Mouse (Mus musculus) bone marrow macrophage, adult 2 months (primary cell): ENCODE measurements at regions not wholly inside any gene's neighbourhood (a gene's known extent, or its start where the extent isn't known, plus 50 kb on each side); places are given as distances from the start of the nearest gene placed in this dataset.

Experiments used
- H3K27ac ChIP-seq: 2 replicates; pipeline ENCODE4 v1.5.1; 2012; ENCODE audit warnings: low read depth, low read length; ENCODE audit not compliant: insufficient read depth
- H3K4me1 ChIP-seq: 2 replicates; pipeline ENCODE4 v1.6.1; 2012; ENCODE audit warnings: low read length; ENCODE audit not compliant: control insufficient read depth, insufficient read depth
- H3K4me3 ChIP-seq: 2 replicates; pipeline ENCODE4 v1.5.1; 2012; ENCODE audit warnings: mild to moderate bottlenecking, low read length, moderate library complexity; ENCODE audit not compliant: insufficient read depth
- CTCF ChIP-seq: IDR thresholded peaks from 2 replicates; pipeline ENCODE4 v1.5.1; 2012; ENCODE audit warnings: low read depth, mild to moderate bottlenecking, low read length, moderate library complexity
- POLR2A ChIP-seq: IDR thresholded peaks from 2 replicates; pipeline ENCODE4 v1.6.1; 2012; ENCODE audit warnings: mild to moderate bottlenecking, low read depth, low read length, borderline replicate concordance

DNA sequence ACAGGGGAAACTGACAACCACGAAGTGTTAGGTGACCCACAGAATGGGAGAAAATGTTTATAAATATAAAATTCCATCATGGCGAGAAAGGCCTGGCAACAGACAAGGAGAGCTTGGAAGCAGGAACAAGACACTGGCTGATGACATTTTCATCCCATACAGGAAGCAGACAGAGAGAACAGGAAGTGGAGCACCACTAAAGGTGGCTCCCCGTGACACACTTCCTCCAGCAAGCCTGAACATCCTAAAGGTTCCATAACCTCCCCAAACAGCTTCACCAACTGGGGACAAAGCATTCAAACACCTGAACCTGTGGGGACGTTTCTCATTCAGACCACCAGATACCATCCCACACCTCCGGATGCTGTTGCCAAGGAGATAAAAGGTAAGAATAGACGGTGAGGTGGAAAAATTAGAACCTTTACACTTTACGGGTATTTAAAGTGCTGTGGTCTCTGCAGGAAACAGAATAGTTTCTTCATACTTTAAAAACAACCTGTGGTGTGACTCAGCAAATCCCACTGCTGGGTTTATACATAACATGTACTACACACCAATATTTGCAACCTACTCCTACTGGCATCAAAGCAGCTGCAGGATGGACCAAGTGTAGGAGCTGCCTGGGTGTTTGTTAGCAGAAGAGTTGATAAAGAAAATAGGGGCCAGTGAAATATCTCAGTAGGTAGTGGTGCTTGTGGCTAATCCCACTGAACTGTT, 86.0 kb upstream of the Bace2 start:
- no peak for TF ChIP-seq CTCF
- no peak for TF ChIP-seq POLR2A
- Histone ChIP-seq H3K27ac (no peak overlapping the region), H3K4me1 (peaks cover 14% of the 10 kb centered on the region), H3K4me3 (no peak overlapping the region)

GRCm38 (mm10) chr16:97271264-97271663, 85.3 kb upstream of the Bace2 start:
- TF ChIP-seq CTCF (no peak), POLR2A (no peak)
- Histone ChIP-seq H3K27ac (no peak overlapping the region), H3K4me3 (no peak overlapping the region), H3K4me1 (peaks cover 14% of the 10 kb centered on the region)

DNA sequence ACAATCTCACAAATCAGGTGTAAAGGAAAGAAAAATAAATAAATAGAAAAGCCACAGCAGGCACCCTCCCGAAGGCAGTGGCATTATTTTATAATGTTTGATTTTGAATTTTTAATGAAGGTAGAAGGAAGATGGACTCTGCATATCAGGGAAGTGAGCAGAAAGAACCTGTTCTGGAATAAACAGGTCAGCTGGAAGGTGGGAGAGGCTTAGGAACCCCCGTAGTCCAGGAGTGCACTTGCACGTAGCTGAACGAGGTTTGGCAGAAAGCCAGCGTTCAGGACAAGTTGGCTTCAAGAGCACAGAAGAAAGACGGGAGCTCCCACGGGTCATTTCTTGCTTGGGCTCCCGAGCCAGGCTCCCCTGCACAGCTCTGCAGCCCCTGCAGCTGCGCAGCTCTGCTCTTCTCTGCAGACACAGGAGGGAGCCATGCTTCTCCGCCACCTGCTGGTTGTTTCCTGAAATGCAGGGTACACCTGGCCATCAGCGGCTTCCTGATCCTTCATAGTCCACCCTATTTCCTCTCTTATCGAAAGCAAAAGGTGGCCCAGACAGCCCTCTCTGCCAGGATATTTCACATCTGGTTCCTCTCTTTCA, 84.4 kb upstream of the Bace2 start:
- Histone ChIP-seq H3K4me1 (peaks cover 14% of the 10 kb centered on the region), H3K27ac (no peak overlapping the region), H3K4me3 (no peak overlapping the region)
- no peak for TF ChIP-seq POLR2A
- peak; percentile 90 for TF ChIP-seq CTCF

DNA sequence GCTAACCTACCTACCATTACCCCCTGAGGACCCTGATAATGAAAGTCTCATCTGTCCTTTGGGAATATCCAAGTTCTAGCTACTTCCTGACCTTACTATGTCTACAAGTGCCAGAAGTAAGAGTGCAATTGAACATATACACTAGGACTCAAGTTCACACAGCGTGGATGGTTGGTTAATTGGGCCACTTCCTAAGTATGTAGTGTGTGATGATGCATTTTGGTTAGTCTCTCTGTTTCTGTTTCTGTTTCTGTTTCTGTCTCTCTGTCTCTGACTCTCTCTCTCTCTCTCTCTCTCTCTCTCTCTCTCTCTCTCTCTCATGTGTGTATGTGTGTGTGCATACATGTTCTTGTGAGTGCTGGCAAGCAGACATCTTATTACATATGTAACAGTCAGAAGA, 77.6 kb upstream of the Bace2 start:
- H3K4me3 ChIP-seq = no peak overlapping the region
- TF ChIP-seq POLR2A (no peak), CTCF (no peak)
- H3K4me1 ChIP-seq = peaks cover 8% of the 10 kb centered on the region
- H3K27ac ChIP-seq = no peak overlapping the region

DNA sequence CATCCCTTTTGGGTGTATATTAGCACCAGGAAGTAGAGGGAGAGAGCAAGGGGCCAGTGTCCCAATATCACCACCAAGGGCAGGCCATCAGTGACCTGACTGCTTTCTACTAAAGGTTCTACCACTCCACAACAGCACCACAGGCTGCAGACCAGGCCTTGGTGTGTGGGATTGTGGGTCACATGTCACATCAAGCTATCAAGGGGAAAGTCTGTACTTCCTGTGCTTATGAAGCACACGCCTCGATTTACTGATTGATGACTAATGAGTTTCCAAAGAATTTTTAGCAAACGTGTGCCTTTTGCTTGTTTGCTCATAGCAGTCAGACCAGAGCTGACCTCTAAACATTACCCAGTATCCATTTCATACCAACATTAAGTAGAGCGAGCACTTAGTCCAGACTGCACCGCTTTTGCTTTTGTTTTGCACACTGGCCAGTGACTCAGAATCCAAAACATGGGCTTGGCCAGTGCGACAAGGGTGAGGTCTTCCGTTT, 74.9 kb upstream of the Bace2 start:
- no peak for TF ChIP-seq CTCF
- TF ChIP-seq POLR2A = no peak
- H3K4me3 ChIP-seq = no peak overlapping the region
- H3K27ac ChIP-seq = no peak overlapping the region

DNA sequence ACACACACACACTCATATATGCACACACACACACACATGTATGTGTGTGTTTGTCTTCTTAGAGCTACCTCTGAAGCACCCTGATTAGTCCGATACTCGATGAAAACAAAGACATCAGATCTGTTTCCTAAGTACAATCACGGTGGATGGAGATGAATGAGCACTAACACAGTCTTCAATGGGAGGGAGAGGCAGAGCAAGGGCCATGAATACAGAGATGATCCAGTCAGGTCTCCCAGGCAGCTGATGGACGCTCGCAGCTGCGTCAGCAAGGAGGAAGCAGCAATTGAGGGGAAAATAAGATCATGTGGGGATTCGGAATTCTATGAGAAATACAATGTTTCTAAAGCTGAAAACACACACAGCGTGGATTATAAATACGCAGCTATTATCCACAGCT, 73.6 kb upstream of the Bace2 start:
- Histone ChIP-seq H3K4me3 (no peak overlapping the region), H3K4me1 (peaks cover 9% of the 10 kb centered on the region), H3K27ac (no peak overlapping the region)
- TF ChIP-seq POLR2A (no peak), CTCF (no peak)

More for the DNA sequence above, 74.9 kb upstream of the Bace2 start:
- H3K4me1 ChIP-seq = peaks cover 8% of the 10 kb centered on the region

DNA sequence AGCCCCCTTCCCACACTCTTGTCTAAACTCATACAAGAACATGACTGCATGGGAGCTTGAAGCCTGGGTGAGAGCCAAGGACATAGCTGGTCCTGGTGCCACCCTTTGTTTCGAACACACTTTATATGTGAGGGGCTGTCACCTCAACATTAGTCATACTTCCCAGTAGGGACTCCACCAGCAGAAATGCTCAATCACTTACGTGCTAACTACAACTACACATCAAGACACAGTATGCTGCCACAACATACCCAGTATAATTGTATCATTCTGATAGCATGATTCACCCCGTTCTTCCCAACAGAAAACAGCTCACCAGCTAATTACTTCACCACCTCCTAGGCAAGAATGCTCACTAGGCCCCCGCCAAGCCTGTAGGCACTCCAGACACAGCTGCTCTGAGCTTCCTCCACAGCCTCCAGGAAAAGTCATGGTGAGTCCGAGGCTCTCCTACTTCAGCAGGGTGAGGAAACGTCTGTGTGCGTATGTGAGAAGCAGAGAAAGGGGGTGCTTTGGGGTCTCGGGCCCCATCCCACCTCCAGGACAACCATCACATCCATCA, 70.6 kb upstream of the Bace2 start:
- Histone ChIP-seq H3K27ac (no peak overlapping the region), H3K4me3 (no peak overlapping the region), H3K4me1 (peaks cover 20% of the 10 kb centered on the region)
- no peak for TF ChIP-seq CTCF
- no peak for TF ChIP-seq POLR2A

- Histone ChIP-seq H3K27ac (no peak overlapping the region), H3K4me3 (no peak overlapping the region), H3K4me1 (peaks cover 17% of the 10 kb centered on the region)
- TF ChIP-seq CTCF (no peak), POLR2A (no peak)
Observed at GRCm38 (mm10) chr16:97286717-97287116, 69.8 kb upstream of the Bace2 start.

DNA sequence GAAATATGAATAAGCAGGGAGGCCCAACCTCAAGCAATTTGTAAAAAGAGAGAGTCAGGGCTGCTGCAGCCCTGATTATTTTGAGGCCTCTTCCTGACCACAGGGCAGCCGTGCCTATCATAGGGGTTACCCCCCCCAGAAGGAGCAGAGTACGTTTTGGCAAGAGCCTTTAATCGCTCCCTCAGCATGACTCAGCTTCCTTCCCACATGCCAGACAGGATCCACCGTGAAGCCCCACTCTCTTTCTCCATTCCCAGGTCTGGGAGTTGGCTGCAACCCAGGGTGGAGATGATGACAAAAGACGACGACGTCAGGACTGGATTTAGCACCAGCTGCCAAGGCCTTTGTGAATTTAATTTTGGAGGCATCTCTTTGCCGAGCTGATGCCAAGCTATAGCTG, 67.9 kb upstream of the Bace2 start:
- Histone ChIP-seq H3K4me1 (peaks cover 12% of the 10 kb centered on the region), H3K4me3 (no peak overlapping the region), H3K27ac (no peak overlapping the region)
- TF ChIP-seq CTCF = no peak
- TF ChIP-seq POLR2A = no peak

- TF ChIP-seq CTCF (no peak), POLR2A (no peak)
- Histone ChIP-seq H3K4me3 (no peak overlapping the region), H3K4me1 (peaks cover 12% of the 10 kb centered on the region), H3K27ac (no peak overlapping the region)
Observed at GRCm38 (mm10) chr16:97292484-97293048, 64.0 kb upstream of the Bace2 start.
